Mouse (Mus musculus) kidney, embryonic 15.5 days (tissue): ENCODE data around the gene Olfr711. TPM values are rescaled to one million over a fixed set of nuclear protein-coding genes. Genes with fewer than 3 reads are reported as not detected.
"Not testable (repeated sequence)": the region's sequence is repeated elsewhere in the genome, so short reads cannot be mapped to it uniquely, and the experiment has no call there.

Experiments used
- ATAC-seq: fragments of 200-750 bp; cut with Nextera tagmentation; replicated peaks from 2 replicates; pipeline ENCODE4 v1.8.0; 2017; ENCODE audit warnings: moderate TSS enrichment; ENCODE audit not compliant: low FRiP score
- H3K27ac ChIP-seq: fragments of 300-500 bp; sonication (generic); 2 replicates; pipeline ENCODE4 v1.5.1; 2015; ENCODE audit warnings: mild to moderate bottlenecking, inconsistent platforms
- H3K27me3 ChIP-seq: fragments of 300-500 bp; sonication (generic); 2 replicates; pipeline ENCODE4 v1.6.1; 2015; ENCODE audit warnings: inconsistent platforms
- H3K36me3 ChIP-seq: fragments of 300-500 bp; sonication (generic); 2 replicates; pipeline ENCODE4 v1.6.1; 2015; ENCODE audit warnings: inconsistent platforms
- H3K4me1 ChIP-seq: fragments of 300-500 bp; sonication (generic); 2 replicates; pipeline ENCODE4 v1.6.1; 2015; ENCODE audit warnings: inconsistent platforms
- H3K4me2 ChIP-seq: fragments of 300-500 bp; sonication (generic); 2 replicates; pipeline ENCODE4 v1.6.1; 2015; ENCODE audit warnings: moderate library complexity, mild to moderate bottlenecking, inconsistent platforms
- H3K4me3 ChIP-seq: fragments of 300-500 bp; sonication (generic); replicated peaks from 2 replicates; pipeline ENCODE4 v1.5.1; 2015; ENCODE audit warnings: mild to moderate bottlenecking, inconsistent platforms
- H3K9ac ChIP-seq: fragments of 300-500 bp; sonication (generic); 2 replicates; pipeline ENCODE4 v1.6.1; 2015; ENCODE audit warnings: mild to moderate bottlenecking, inconsistent platforms
- H3K9me3 ChIP-seq: fragments of 300-500 bp; sonication (generic); replicated peaks from 2 replicates; pipeline ENCODE4 v1.6.1; 2016; ENCODE audit warnings: inconsistent platforms
- WGBS: fragments of 180-500 bp; shearing (Covaris S2); methylation state at CpG from one replicate; pipeline ENCODE4 v1.1.7; 2015; ENCODE audit warnings: mixed read lengths; 5-methylcytosine and 5-hydroxymethylcytosine counted together
- polyA plus RNA-seq: library from polyadenylated mRNA; unstranded; fragments of >200 nt; fragmentation: Nextera tagmentation; extraction: Ambion mirVana; gene quantifications from 2 replicates; pipeline ENCODE4 v1.2.1, GENCODE M21; 2015

The Olfr711 gene
- polyA plus RNA-seq = not detected in 2 replicates

GRCm38 (mm10) chr7:106975353-106975752 is at the start of gene Olfr711:
Gene Olfr711 (minus strand): TSS chr7:106975453.
- Histone ChIP-seq H3K27ac (no peak within 1 kb of the TSS), H3K9ac (no peak within 1 kb of the TSS), H3K4me2 (no peak within 1 kb of the TSS), H3K4me3 (no peak within 1 kb of the TSS), H3K9me3 (no peaks in the 10 kb centered on the region), H3K27me3 (no peaks in the 10 kb centered on the region), H3K4me1 (no peaks in the 10 kb centered on the region), H3K36me3 (no peaks in the 10 kb centered on the region)
- 64% methylated on average over 1 of the region's 1 CpGs for WGBS
- no peak for ATAC-seq

GRCm38 (mm10) chr7:107005972-107006371 is 30.7 kb upstream of the Olfr711 start, which contains the start of gene Olfr2:
Gene Olfr2 (minus strand): TSS chr7:107006072.
- H3K27ac ChIP-seq = no peak within 1 kb of the TSS
- no peak within 1 kb of the TSS for H3K4me2 ChIP-seq
- no peak within 1 kb of the TSS for H3K9ac ChIP-seq
- ATAC-seq = no peak
- H3K36me3 ChIP-seq = no peaks in the 10 kb centered on the region
- no peaks in the 10 kb centered on the region for H3K9me3 ChIP-seq
- WGBS = 51% methylated on average over 1 of the region's 1 CpGs
- H3K4me3 ChIP-seq = no peak within 1 kb of the TSS
- H3K4me1 ChIP-seq = no peaks in the 10 kb centered on the region
- H3K27me3 ChIP-seq = no peaks in the 10 kb centered on the region

- Histone ChIP-seq H3K4me1 (no peaks in the 10 kb centered on the region), H3K9ac (no peak overlapping the region), H3K27me3 (no peaks in the 10 kb centered on the region), H3K9me3 (no peaks in the 10 kb centered on the region), H3K4me3 (no peak overlapping the region), H3K4me2 (no peak overlapping the region), H3K36me3 (no peaks in the 10 kb centered on the region), H3K27ac (no peak overlapping the region)
- no peak for ATAC-seq
- WGBS = 73% methylated on average over 3 of the region's 3 CpGs
Observed at GRCm38 (mm10) chr7:107004169-107004568, 28.9 kb upstream of the Olfr711 start.

- H3K4me1 ChIP-seq = no peaks in the 10 kb centered on the region
- no peak overlapping the region for H3K9ac ChIP-seq
- no peak for ATAC-seq
- no peaks in the 10 kb centered on the region for H3K9me3 ChIP-seq
- H3K27me3 ChIP-seq = no peaks in the 10 kb centered on the region
- no peak overlapping the region for H3K4me3 ChIP-seq
- H3K36me3 ChIP-seq = no peaks in the 10 kb centered on the region
- WGBS = 93% methylated on average over 7 of the region's 7 CpGs
- no peak overlapping the region for H3K4me2 ChIP-seq
- H3K27ac ChIP-seq = no peak overlapping the region
Observed at GRCm38 (mm10) chr7:107000798-107001197, 25.5 kb upstream of the Olfr711 start.

- Histone ChIP-seq H3K9ac (no peak overlapping the region), H3K27ac (no peak overlapping the region), H3K4me2 (no peak overlapping the region), H3K27me3 (no peaks in the 10 kb centered on the region), H3K4me1 (no peaks in the 10 kb centered on the region), H3K36me3 (no peaks in the 10 kb centered on the region), H3K9me3 (no peaks in the 10 kb centered on the region), H3K4me3 (no peak overlapping the region)
- no peak for ATAC-seq
- 89% methylated on average over 3 of the region's 3 CpGs for WGBS
Observed at GRCm38 (mm10) chr7:106985236-106985635, 10.0 kb upstream of the Olfr711 start.

GRCm38 (mm10) chr7:106967503-106967902 is 7.8 kb downstream of the Olfr711 start:
- ATAC-seq, H3K27me3 ChIP-seq, H3K4me2 ChIP-seq, H3K27ac ChIP-seq, H3K9ac ChIP-seq, H3K4me3 ChIP-seq, H3K9me3 ChIP-seq, H3K4me1 ChIP-seq, H3K36me3 ChIP-seq: not testable (repeated sequence)

- Histone ChIP-seq H3K9ac (no peak within 1 kb of the TSS), H3K4me1 (no peaks in the 10 kb centered on the region), H3K36me3 (no peaks in the 10 kb centered on the region), H3K4me2 (no peak within 1 kb of the TSS), H3K4me3 (no peak within 1 kb of the TSS), H3K9me3 (no peaks in the 10 kb centered on the region), H3K27ac (no peak within 1 kb of the TSS), H3K27me3 (no peaks in the 10 kb centered on the region)
- ATAC-seq = no peak
- WGBS = 83% methylated on average over 1 of the region's 1 CpGs
Observed at GRCm38 (mm10) chr7:106963837-106964236, 11.4 kb downstream of the Olfr711 start, which contains the start of gene Olfr6. Gene Olfr6 (minus strand): TSS chr7:106963937.

- Histone ChIP-seq H3K4me1 (no peaks in the 10 kb centered on the region), H3K4me2 (no peak within 1 kb of the TSS), H3K9me3 (no peaks in the 10 kb centered on the region), H3K36me3 (no peaks in the 10 kb centered on the region), H3K27ac (no peak within 1 kb of the TSS), H3K9ac (no peak within 1 kb of the TSS), H3K4me3 (no peak within 1 kb of the TSS), H3K27me3 (no peaks in the 10 kb centered on the region)
- WGBS = 84% methylated on average over 3 of the region's 3 CpGs
- ATAC-seq = no peak
Observed at GRCm38 (mm10) chr7:106948212-106948611, 27.0 kb downstream of the Olfr711 start, which contains the start of gene Olfr710. Gene Olfr710 (minus strand): TSS chr7:106948312.

- Histone ChIP-seq H3K27me3 (no peaks in the 10 kb centered on the region), H3K9ac (no peak within 1 kb of the TSS)
Observed at GRCm38 (mm10) chr7:106932119-106932518, 43.1 kb downstream of the Olfr711 start, which contains the start of gene Olfr709-ps1. Gene Olfr709-ps1 (minus strand): TSS chr7:106932219.

GRCm38 (mm10) chr7:106920961-106921360 is 54.3 kb downstream of the Olfr711 start:
- not testable (repeated sequence) for H3K27ac ChIP-seq, H3K9ac ChIP-seq, H3K4me1 ChIP-seq, H3K9me3 ChIP-seq, ATAC-seq, H3K27me3 ChIP-seq, H3K36me3 ChIP-seq, H3K4me2 ChIP-seq, H3K4me3 ChIP-seq
- 91% methylated on average over 7 of the region's 7 CpGs for WGBS

More at GRCm38 (mm10) chr7:106932119-106932518, 43.1 kb downstream of the Olfr711 start, which contains the start of gene Olfr709-ps1:
- Histone ChIP-seq H3K36me3 (no peaks in the 10 kb centered on the region), H3K4me3 (no peak within 1 kb of the TSS), H3K4me2 (no peak within 1 kb of the TSS), H3K27ac (no peak within 1 kb of the TSS), H3K9me3 (no peaks in the 10 kb centered on the region), H3K4me1 (no peaks in the 10 kb centered on the region)
- ATAC-seq = no peak

Other genes starting within 250 kb of the Olfr711 start
- gene Olfr697, start 233.0 kb downstream of the Olfr711 start, polyA plus RNA-seq = not detected in 2 replicates
- not detected in 2 replicates for gene Olfr698, start 220.1 kb downstream of the Olfr711 start, polyA plus RNA-seq
- gene Olfr699, start 182.3 kb downstream of the Olfr711 start, polyA plus RNA-seq = not detected in 2 replicates
- gene Olfr700, start 166.6 kb downstream of the Olfr711 start, polyA plus RNA-seq = not detected in 2 replicates
- gene Olfr701, start 161.3 kb downstream of the Olfr711 start, polyA plus RNA-seq = not detected in 2 replicates
- not detected in 2 replicates for gene Olfr702, start 141.6 kb downstream of the Olfr711 start, polyA plus RNA-seq
- not detected in 2 replicates for gene Olfr703, start 132.1 kb downstream of the Olfr711 start, polyA plus RNA-seq
- not detected in 2 replicates for gene Olfr704, start 112.3 kb downstream of the Olfr711 start, polyA plus RNA-seq
- not detected in 2 replicates for gene Olfr705, start 98.6 kb downstream of the Olfr711 start, polyA plus RNA-seq
- not detected in 2 replicates for gene Olfr706, start 87.3 kb downstream of the Olfr711 start, polyA plus RNA-seq
- not detected in 2 replicates for gene Olfr707, start 74.2 kb downstream of the Olfr711 start, polyA plus RNA-seq
- gene Olfr1532-ps1, start 67.5 kb downstream of the Olfr711 start, polyA plus RNA-seq = not detected in 2 replicates
- gene Olfr709-ps1, start 43.2 kb downstream of the Olfr711 start, polyA plus RNA-seq = not detected in 2 replicates
- gene Olfr710, start 27.1 kb downstream of the Olfr711 start, polyA plus RNA-seq = not detected in 2 replicates
- gene Olfr6, start 11.5 kb downstream of the Olfr711 start, polyA plus RNA-seq = not detected in 2 replicates
- not detected in 2 replicates for gene Olfr2, start 30.6 kb upstream of the Olfr711 start, polyA plus RNA-seq
- not detected in 2 replicates for gene Olfr713, start 55.7 kb upstream of the Olfr711 start, polyA plus RNA-seq
- gene Olfr714, start 95.5 kb upstream of the Olfr711 start, polyA plus RNA-seq = not detected in 2 replicates
- gene Olfr17, start 117.8 kb upstream of the Olfr711 start, polyA plus RNA-seq = not detected in 2 replicates
- gene Olfr715b, start 134.9 kb upstream of the Olfr711 start, polyA plus RNA-seq = not detected in 2 replicates
- not detected in 2 replicates for gene Olfr715, start 155.6 kb upstream of the Olfr711 start, polyA plus RNA-seq
- gene Olfr716, start 162.9 kb upstream of the Olfr711 start, polyA plus RNA-seq = not detected in 2 replicates
- not detected in 2 replicates for gene Nlrp14, start 191.5 kb upstream of the Olfr711 start, polyA plus RNA-seq
- gene Rbmxl2, start 234.0 kb upstream of the Olfr711 start, polyA plus RNA-seq = not detected in 2 replicates